Mouse (Mus musculus): ENCODE measurements around the gene Pik3r5. TPM values are rescaled to one million over a fixed set of nuclear protein-coding genes. Genes with fewer than 3 reads are reported as not detected.

The Pik3r5 gene
- polyA plus RNA-seq, 1 experiment from 2014 or later = 0.25 TPM

DNA sequence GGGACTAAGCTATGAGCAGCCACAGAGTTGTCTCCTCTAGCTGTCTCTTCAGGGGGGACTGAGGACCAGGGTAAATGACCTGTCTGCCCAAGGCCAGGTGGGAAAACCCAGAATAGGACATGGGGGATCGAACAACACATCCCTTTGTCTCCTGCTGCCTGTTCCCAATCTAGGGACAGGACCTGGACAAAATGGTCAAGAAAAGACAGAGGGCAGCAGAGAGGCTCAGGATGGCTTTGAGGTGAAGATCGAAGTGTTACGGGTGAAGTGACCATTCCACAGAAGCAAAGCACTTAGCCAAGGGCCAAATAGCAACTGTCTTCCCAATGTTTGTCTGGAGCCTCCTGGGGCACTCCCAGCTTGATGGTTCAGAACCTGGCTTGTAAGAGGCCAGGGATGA is 54.2 kb downstream of the Pik3r5 start:
- Histone ChIP-seq H3K4me3 (replicated peaks) (no peak overlapping the region), H3K4me2 (no peak overlapping the region), H3K27ac (no peak overlapping the region), H3K4me1 (replicated peaks) (no peaks in the 10 kb centered on the region; the same call in 1 of the 2 replicates), H3K27me3 (no peaks in the 10 kb centered on the region), H3K36me3 (no peaks in the 10 kb centered on the region), H3K9me3 (no peaks in the 10 kb centered on the region), H3K9ac (replicated peaks) (no peak overlapping the region)
- no peak for ATAC-seq (ENCODE audit: insufficient number of reproducible peaks, insufficient read depth, low FRiP score, low TSS enrichment, low read depth)
- WGBS = 85% methylated on average over 3 of the region's 3 CpGs

DNA sequence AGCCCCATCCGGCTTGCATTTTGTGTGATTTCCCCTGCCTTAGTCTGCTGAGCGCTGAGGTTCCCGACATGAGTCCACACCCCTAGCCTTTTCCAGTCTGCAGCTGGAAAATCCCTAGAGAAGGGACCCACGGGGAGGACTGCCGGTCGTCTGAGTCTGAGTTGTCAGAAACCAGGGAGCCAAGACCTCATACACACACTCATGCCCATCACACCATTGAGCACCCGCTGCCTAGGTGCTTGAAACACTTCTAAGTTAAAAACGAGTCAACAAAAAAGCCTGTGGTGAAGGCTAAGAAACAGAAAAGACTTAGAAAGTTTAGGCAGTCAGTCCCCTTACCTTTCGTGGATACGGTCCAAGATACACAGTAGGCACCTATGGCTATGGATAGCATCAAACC is 55.8 kb downstream of the Pik3r5 start:
- Histone ChIP-seq H3K4me1 (replicated peaks) (no peaks in the 10 kb centered on the region; the same call in 1 of the 2 replicates), H3K9me3 (no peaks in the 10 kb centered on the region), H3K4me3 (replicated peaks) (no peak overlapping the region), H3K4me2 (no peak overlapping the region), H3K27me3 (no peaks in the 10 kb centered on the region), H3K27ac (no peak overlapping the region), H3K9ac (replicated peaks) (no peak overlapping the region), H3K36me3 (no peaks in the 10 kb centered on the region)
- 87% methylated on average over 10 of the region's 10 CpGs for WGBS
- no peak for ATAC-seq (ENCODE audit: insufficient number of reproducible peaks, insufficient read depth, low FRiP score, low TSS enrichment, low read depth)

DNA sequence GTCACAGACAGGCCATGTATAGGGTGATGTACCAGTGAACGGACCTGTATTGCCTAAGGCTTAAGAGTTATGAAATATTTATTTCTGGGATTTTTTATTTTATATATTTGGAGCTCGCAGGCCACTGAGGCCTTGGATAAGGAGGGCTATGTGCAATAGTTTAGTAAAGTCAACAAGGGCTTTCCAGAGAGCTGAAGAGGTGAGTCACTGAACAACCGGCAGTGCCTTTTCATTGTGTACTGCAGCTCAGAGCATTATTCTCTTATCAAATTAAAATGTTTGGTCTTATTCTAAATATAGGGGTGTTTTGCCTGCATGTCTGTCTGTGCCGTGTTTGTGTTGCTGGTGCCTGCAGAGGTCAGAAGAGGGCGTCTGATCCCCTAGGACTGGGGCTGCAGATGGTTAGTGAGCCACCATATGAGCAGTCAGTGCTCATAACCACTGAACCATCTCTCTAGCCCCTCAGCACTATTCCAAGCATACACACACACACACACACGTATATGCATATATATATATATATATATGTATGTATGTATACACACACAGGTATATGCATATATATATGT is 56.4 kb downstream of the Pik3r5 start:
- ATAC-seq (ENCODE audit: insufficient number of reproducible peaks, insufficient read depth, low FRiP score, low TSS enrichment, low read depth) = no peak
- WGBS = 76% methylated on average over 6 of the region's 6 CpGs
- H3K9me3 ChIP-seq = no peaks in the 10 kb centered on the region

DNA sequence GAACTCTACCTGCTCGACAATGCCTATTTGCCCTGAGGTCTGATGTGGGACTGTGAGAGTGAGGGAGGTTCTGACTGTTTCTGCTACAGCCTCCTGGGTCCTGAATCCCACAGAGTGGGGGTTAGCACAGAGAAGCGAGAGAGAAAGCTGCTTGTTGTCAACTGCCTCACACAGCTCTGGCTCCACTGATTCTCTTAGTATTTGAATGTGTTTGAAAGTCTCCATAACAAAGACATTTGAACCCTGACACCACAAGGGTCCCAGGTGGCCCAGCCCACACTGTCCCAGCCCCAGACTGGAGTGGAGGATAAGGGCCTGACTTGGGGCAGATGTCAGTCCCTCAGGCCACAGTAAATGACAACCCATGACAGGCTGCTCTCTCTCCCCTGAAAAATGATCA is 57.3 kb downstream of the Pik3r5 start:
- 29% methylated on average over 2 of the region's 2 CpGs for WGBS
- H3K36me3 ChIP-seq = no peaks in the 10 kb centered on the region
- no peaks in the 10 kb centered on the region for H3K27me3 ChIP-seq
- no peak overlapping the region for H3K4me3 ChIP-seq (replicated peaks)
- ATAC-seq (ENCODE audit: insufficient number of reproducible peaks, insufficient read depth, low FRiP score, low TSS enrichment, low read depth) = no peak
- H3K9me3 ChIP-seq = no peaks in the 10 kb centered on the region
- no peak overlapping the region for H3K27ac ChIP-seq
- no peak overlapping the region for H3K9ac ChIP-seq (replicated peaks)
- H3K4me1 ChIP-seq (replicated peaks) = no peaks in the 10 kb centered on the region; the same call in 1 of the 2 replicates
- H3K4me2 ChIP-seq = no peak overlapping the region

More for the DNA sequence above, 56.4 kb downstream of the Pik3r5 start:
- no peak overlapping the region for H3K27ac ChIP-seq
- no peaks in the 10 kb centered on the region for H3K36me3 ChIP-seq
- no peaks in the 10 kb centered on the region for H3K27me3 ChIP-seq
- H3K4me3 ChIP-seq (replicated peaks) = no peak overlapping the region
- no peaks in the 10 kb centered on the region; the same call in 1 of the 2 replicates for H3K4me1 ChIP-seq (replicated peaks)
- no peak overlapping the region for H3K4me2 ChIP-seq
- no peak overlapping the region for H3K9ac ChIP-seq (replicated peaks)

DNA sequence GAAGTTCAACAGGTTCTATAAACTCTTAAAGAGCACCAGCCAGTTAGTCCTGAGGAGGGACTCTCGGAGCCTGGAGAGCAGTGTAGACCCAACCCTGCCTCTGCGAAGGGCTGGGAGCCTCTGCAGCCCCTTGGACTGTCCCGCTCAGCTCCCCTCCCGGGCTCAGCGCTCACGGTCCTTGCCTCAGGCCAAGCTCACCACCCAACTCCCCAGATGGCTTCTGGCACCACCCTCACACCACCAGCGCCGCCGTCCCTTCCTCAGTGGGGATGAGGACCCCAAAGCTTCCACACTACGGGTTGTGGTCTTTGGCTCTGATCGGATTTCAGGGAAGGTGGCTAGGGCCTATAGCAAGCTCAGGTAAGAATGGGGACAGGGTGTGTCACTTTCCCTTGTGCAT is 60.7 kb downstream of the Pik3r5 start:
- Histone ChIP-seq H3K36me3 (no peaks in the 10 kb centered on the region), H3K4me2 (no peak overlapping the region), H3K4me1 (replicated peaks) (no peaks in the 10 kb centered on the region; the same call in 1 of the 2 replicates), H3K9ac (replicated peaks) (no peak overlapping the region), H3K4me3 (replicated peaks) (no peak overlapping the region), H3K9me3 (no peaks in the 10 kb centered on the region), H3K27ac (no peak overlapping the region), H3K27me3 (no peaks in the 10 kb centered on the region; the same call in 1 of the 2 replicates)
- ATAC-seq (ENCODE audit: insufficient number of reproducible peaks, insufficient read depth, low FRiP score, low TSS enrichment, low read depth) = no peak
- WGBS = 83% methylated on average over 11 of the region's 11 CpGs

DNA sequence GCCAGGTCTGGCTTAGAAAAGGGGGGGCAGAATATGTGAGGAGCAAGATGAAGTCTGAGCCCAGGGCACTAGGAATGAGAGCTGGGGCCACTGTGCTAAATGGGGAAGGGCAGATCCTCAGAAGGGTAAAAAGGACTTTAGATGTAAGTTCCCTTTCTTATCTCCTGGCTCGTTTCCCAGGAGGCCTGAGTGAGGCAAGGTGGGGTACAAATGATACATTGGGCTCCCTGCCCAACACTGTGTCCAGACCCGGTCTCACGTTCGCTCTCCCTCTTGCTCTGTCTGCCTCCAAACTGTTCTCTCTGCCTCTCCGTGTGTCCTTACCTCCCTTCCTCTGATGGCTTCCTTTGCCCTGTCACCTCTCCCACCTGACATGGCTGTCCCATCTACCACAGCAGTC is 61.8 kb downstream of the Pik3r5 start:
- Histone ChIP-seq H3K4me2 (no peak overlapping the region), H3K9me3 (no peaks in the 10 kb centered on the region), H3K27ac (no peak overlapping the region), H3K4me3 (replicated peaks) (no peak overlapping the region), H3K36me3 (no peaks in the 10 kb centered on the region), H3K9ac (replicated peaks) (no peak overlapping the region), H3K4me1 (replicated peaks) (no peaks in the 10 kb centered on the region; the same call in 1 of the 2 replicates), H3K27me3 (no peaks in the 10 kb centered on the region; the same call in 1 of the 2 replicates)
- no peak for ATAC-seq (ENCODE audit: insufficient number of reproducible peaks, insufficient read depth, low FRiP score, low TSS enrichment, low read depth)
- 82% methylated on average over 5 of the region's 5 CpGs for WGBS

DNA sequence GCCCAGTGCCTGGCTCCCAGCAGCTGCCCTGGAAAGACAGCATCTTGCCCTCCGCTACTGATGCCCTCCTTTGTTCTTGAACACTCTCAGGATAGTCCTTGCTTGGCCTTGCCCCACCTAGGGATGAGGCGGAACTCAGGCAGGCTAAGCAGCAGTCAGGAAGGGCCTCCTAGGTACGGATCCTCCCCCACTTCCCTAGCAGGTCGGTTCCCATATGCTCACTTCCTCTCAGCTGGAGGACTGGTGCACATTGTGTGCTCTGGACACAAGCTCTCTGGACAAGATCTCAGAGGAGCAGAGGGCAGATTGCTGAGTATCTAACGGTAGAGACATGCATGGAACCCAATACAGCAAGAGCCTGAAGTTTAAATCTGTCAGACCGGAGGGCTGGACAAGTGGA is 65.2 kb downstream of the Pik3r5 start:
- WGBS = 72% methylated on average over 6 of the region's 6 CpGs
- no peak for ATAC-seq (ENCODE audit: insufficient number of reproducible peaks, insufficient read depth, low FRiP score, low TSS enrichment, low read depth)

DNA sequence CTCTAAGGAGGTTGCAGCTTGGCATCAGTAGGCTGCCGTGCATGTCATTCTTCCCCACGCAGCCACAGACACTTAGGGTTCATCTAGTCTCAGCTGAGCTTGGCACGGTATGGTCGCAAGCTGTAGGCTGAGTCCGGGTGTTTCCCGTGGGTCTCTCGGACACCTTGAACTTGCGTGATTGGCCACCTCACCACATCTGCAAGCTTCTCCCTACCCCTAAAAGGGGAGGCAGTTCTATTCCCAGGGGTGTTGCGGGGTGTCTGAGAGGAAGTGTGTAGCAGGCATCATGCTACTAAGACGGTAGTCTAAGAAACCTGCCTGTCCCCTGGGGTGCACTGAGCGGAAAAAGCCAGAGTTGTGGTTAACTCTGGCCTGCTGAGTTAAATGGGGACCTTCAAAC is 66.6 kb downstream of the Pik3r5 start:
- no peaks in the 10 kb centered on the region for H3K9me3 ChIP-seq
- no peak overlapping the region for H3K4me2 ChIP-seq
- no peak overlapping the region for H3K9ac ChIP-seq (replicated peaks)
- no peaks in the 10 kb centered on the region; the same call in none of the 2 replicates for H3K27me3 ChIP-seq
- 90% methylated on average over 11 of the region's 11 CpGs for whole genome bisulfite sequencing
- ATAC-seq (ENCODE audit: insufficient number of reproducible peaks, insufficient read depth, low FRiP score, low TSS enrichment, low read depth) = no peak
- no peak overlapping the region for H3K27ac ChIP-seq
- no peak overlapping the region for H3K4me3 ChIP-seq (replicated peaks)
- no peaks in the 10 kb centered on the region for H3K4me1 ChIP-seq (replicated peaks)
- H3K36me3 ChIP-seq = no peaks in the 10 kb centered on the region

More for the DNA sequence above, 65.2 kb downstream of the Pik3r5 start:
- Histone ChIP-seq H3K4me2 (no peak overlapping the region), H3K36me3 (no peaks in the 10 kb centered on the region), H3K27me3 (no peaks in the 10 kb centered on the region; the same call in 1 of the 2 replicates), H3K9me3 (no peaks in the 10 kb centered on the region), H3K27ac (no peak overlapping the region), H3K4me1 (replicated peaks) (no peaks in the 10 kb centered on the region), H3K9ac (replicated peaks) (no peak overlapping the region), H3K4me3 (replicated peaks) (no peak overlapping the region)

DNA sequence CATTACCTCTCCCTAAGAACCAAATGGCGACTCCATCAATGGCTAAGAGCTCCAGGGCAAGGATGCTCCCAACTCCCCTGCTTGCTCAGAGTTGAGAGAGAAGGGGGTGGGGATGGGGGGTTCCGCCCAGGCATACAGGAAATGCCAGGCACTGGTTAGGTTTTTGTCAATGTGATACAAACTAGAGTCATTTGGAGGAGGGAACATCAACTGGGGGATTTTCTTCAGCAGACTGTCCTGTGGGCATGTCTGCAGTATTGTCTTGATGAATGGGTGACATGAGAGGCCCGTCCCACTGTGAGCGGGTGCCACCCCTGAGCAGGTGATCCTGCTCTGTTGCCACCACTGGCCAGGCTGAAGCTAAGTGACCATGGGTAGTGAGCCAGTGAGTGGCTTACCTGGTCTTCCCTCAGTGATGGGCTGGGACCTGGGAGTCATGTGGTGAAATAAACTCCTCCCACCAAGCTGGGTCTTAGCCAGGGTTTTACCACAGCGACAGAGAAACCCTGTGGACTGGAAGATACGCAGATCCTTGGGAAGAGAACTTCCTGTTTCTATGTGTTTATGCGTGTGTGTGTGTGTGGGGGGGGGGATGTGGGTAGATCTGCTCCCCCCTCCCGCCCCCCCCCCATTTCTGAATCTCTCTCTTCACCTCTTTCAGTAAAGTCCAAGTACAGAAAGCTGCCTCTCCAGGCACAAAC is 67.2 kb downstream of the Pik3r5 start:
- H3K4me1 ChIP-seq (replicated peaks) = no peaks in the 10 kb centered on the region
- no peaks in the 10 kb centered on the region; the same call in none of the 2 replicates for H3K27me3 ChIP-seq
- H3K36me3 ChIP-seq = no peaks in the 10 kb centered on the region
- 67% methylated on average over 7 of the region's 8 CpGs for WGBS
- H3K9me3 ChIP-seq = no peaks in the 10 kb centered on the region
- no peak overlapping the region for H3K4me2 ChIP-seq
- no peak overlapping the region for H3K4me3 ChIP-seq (replicated peaks)
- no peak overlapping the region for H3K9ac ChIP-seq (replicated peaks)
- no peak overlapping the region for H3K27ac ChIP-seq
- ATAC-seq (ENCODE audit: insufficient number of reproducible peaks, insufficient read depth, low FRiP score, low TSS enrichment, low read depth) = no peak

DNA sequence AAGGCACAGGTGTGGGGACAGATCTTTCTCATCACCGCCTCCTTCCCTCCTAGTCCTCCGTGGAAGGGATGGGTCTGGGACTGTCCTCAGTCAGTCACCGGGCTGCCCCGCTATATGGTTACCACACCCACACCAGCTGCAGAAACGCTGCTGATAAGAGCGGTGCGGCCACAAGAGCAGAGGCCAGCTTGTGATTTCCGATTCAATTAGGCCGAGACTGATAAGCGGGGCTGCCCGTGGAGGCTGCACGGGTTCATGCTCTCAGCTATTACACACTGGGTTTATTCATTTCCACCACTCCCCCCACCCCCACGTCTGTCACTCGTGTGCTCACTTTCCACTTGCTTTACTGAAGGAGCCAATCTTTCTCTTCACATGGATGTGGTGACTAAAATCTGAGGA is 69.0 kb downstream of the Pik3r5 start:
- Histone ChIP-seq H3K9ac (replicated peaks) (no peak overlapping the region), H3K4me2 (no peak overlapping the region), H3K27ac (no peak overlapping the region), H3K4me1 (replicated peaks) (no peaks in the 10 kb centered on the region), H3K27me3 (no peaks in the 10 kb centered on the region; the same call in none of the 2 replicates), H3K4me3 (replicated peaks) (no peak overlapping the region), H3K36me3 (no peaks in the 10 kb centered on the region), H3K9me3 (no peaks in the 10 kb centered on the region)
- WGBS = 69% methylated on average over 14 of the region's 14 CpGs
- ATAC-seq (ENCODE audit: insufficient number of reproducible peaks, insufficient read depth, low FRiP score, low TSS enrichment, low read depth) = no peak

DNA sequence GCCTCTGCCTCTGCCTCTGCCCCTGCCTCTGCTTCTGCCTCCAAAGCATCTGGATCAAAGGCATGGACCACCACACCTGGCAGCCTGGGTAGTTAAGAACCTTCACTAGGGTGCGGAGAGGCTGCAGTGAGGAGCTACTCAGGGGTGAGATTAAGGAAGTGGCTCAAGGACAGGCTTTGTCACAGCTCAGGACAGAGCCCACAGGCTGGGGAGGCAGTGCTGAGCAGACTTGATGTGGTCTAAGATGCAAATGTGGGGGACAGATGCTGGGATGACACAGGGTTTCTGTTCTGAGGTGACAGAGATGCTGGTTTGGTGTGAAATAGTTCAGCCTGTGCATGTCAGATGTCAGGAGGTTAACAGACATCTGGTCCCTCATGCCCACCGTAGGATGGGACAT is 70.5 kb downstream of the Pik3r5 start:
- Histone ChIP-seq H3K27ac (no peak overlapping the region), H3K4me2 (no peak overlapping the region), H3K9me3 (no peaks in the 10 kb centered on the region), H3K4me3 (replicated peaks) (no peak overlapping the region), H3K36me3 (no peaks in the 10 kb centered on the region), H3K9ac (replicated peaks) (no peak overlapping the region), H3K4me1 (replicated peaks) (no peaks in the 10 kb centered on the region), H3K27me3 (no peaks in the 10 kb centered on the region; the same call in 1 of the 2 replicates)
- ATAC-seq (ENCODE audit: insufficient number of reproducible peaks, insufficient read depth, low FRiP score, low TSS enrichment, low read depth) = no peak
- WGBS = 73% methylated on average over 2 of the region's 2 CpGs
